Mouse (Mus musculus) brain, embryonic 14.5 days (tissue): ENCODE results near the gene Fblim1. TPM values are rescaled to one million over a fixed set of nuclear protein-coding genes. Genes with fewer than 3 reads are reported as not detected.

ENCODE experiments used
- DNase-seq: peaks from one replicate; pipeline ENCODE4 v3.0.0-alpha.2; 2011; ENCODE audit warnings: low read depth
- CTCF ChIP-seq: fragments of 200-500 bp; IDR thresholded peaks from 2 replicates; pipeline ENCODE4 v1.5.1; 2012; ENCODE audit warnings: inconsistent platforms, mild to moderate bottlenecking, moderate library complexity, borderline replicate concordance; ENCODE audit not compliant: insufficient read depth, insufficient read length; ENCODE audit errors: extremely low read depth
- POLR2A ChIP-seq: fragments of 200-500 bp; IDR thresholded peaks from 2 replicates; pipeline ENCODE4 v1.6.1; 2012; ENCODE audit warnings: mild to moderate bottlenecking, inconsistent platforms, borderline replicate concordance; ENCODE audit not compliant: poor library complexity, insufficient read depth, insufficient read length, severe bottlenecking; ENCODE audit errors: extremely low read depth
- polyA plus RNA-seq: library from polyadenylated mRNA; depleted of rRNA; stranded (reverse); fragments of >200 nt; gene quantifications from 2 replicates; pipeline ENCODE4 v1.2.3, GENCODE M21; 2012

Gene Fblim1
- polyA plus RNA-seq, 1 experiment, result 50.7 TPM

GRCm38 (mm10) chr4:141641961-141642811, 36.3 kb upstream of the Fblim1 start:
- no peak for DNase-seq
- TF ChIP-seq POLR2A, result no peak

GRCm38 (mm10) chr4:141641353-141641771, 35.5 kb upstream of the Fblim1 start:
- no peak for DNase-seq
- TF ChIP-seq CTCF, result no peak
- TF ChIP-seq POLR2A, result no peak

- TF ChIP-seq CTCF (no peak), POLR2A (no peak)
- no peak for DNase-seq
These were observed 33.6 kb upstream of the Fblim1 start for GRCm38 (mm10) chr4:141639474-141639873.

- TF ChIP-seq POLR2A (no peak), CTCF (no peak)
These were observed 30.8 kb upstream of the Fblim1 start for GRCm38 (mm10) chr4:141636693-141637092.

GRCm38 (mm10) chr4:141635991-141636390, 30.1 kb upstream of the Fblim1 start:
- no peak for TF ChIP-seq POLR2A
- no peak for TF ChIP-seq CTCF
- no peak for DNase-seq

More at GRCm38 (mm10) chr4:141636693-141637092, 30.8 kb upstream of the Fblim1 start:
- no peak for DNase-seq

- DNase-seq, result no peak
- TF ChIP-seq CTCF (no peak), POLR2A (no peak)
These were observed 26.4 kb upstream of the Fblim1 start for GRCm38 (mm10) chr4:141632111-141632873.

GRCm38 (mm10) chr4:141631250-141631649, 25.4 kb upstream of the Fblim1 start:
- no peak for TF ChIP-seq POLR2A
- no peak for TF ChIP-seq CTCF

GRCm38 (mm10) chr4:141630021-141630420, 24.1 kb upstream of the Fblim1 start:
- no peak for DNase-seq
- no peak for TF ChIP-seq POLR2A
- TF ChIP-seq CTCF, result no peak

More at GRCm38 (mm10) chr4:141631250-141631649, 25.4 kb upstream of the Fblim1 start:
- no peak for DNase-seq

GRCm38 (mm10) chr4:141628661-141629060, 22.8 kb upstream of the Fblim1 start:
- DNase-seq, result no peak
- TF ChIP-seq CTCF, result no peak
- TF ChIP-seq POLR2A, result no peak

- no peak for DNase-seq
- no peak for TF ChIP-seq CTCF
- no peak for TF ChIP-seq POLR2A
These were observed 21.6 kb upstream of the Fblim1 start for GRCm38 (mm10) chr4:141627502-141627901.

GRCm38 (mm10) chr4:141625774-141626550, 20.1 kb upstream of the Fblim1 start:
- TF ChIP-seq CTCF (no peak), POLR2A (no peak)
- DNase-seq, result no peak

GRCm38 (mm10) chr4:141624983-141625773, 19.3 kb upstream of the Fblim1 start:
- no peak for TF ChIP-seq POLR2A
- peak; percentile 58 for TF ChIP-seq CTCF
- peak; percentile 30 for DNase-seq
